Comparison of ENCODE assay signal across 8 mouse cellular contexts in genomic region chr13:107831221-107831681, GRCm38 (mm10).
DNase-seq lines count a peak whose midpoint lies in the region; ATAC-seq and TF ChIP-seq lines count a peak whose summit lies in the region.

No protein-coding gene starts in this region.

- no peak for TF ChIP-seq CTCF in liver, postnatal 0 days (IDR thresholded peaks at IDR 0.05; ENCODE audit: low read depth)

- peak; percentile 95 for DNase-seq in ES-CJ7 (ENCODE audit: low read depth, low spot score)
- DNase-seq in cerebellum, adult 18-20 months = peak; percentile 76 to 80
- peak; percentile 94 for DNase-seq in heart, postnatal 25 days (ENCODE audit: low spot score)
- peak; percentile 92 for DNase-seq in layer of hippocampus, adult 11-12 months (ENCODE audit: low spot score)
- DNase-seq in liver, postnatal 0 days = peak; percentile 93
- peak; percentile 87 for DNase-seq in telencephalon, adult 2 months (ENCODE audit: low read depth, low spot score)

- peak overlapping the region; percentile 33 for H3K4me3 ChIP-seq in forebrain, embryonic 16.5 days (replicated peaks; ENCODE audit: low read length)
- peak overlapping the region; percentile 25 for H3K4me3 ChIP-seq in liver, postnatal 0 days (ENCODE audit: low read depth, low read length)
- peak overlapping the region; percentile 9; the same call in 1 of the 2 replicates for H3K4me3 ChIP-seq in neural tube, embryonic 13.5 days

- WGBS in forebrain, embryonic 16.5 days = 1% methylated on average over 17 of the region's 17 CpGs
- 2% methylated on average over 17 of the region's 17 CpGs for WGBS in liver, postnatal 0 days (ENCODE audit: insufficient replicate concordance)
- 1% methylated on average over 17 of the region's 17 CpGs for WGBS in neural tube, embryonic 13.5 days

- no peaks in the 10 kb centered on the region for H3K27me3 ChIP-seq in forebrain, embryonic 16.5 days (replicated peaks; ENCODE audit: control insufficient read depth, insufficient read depth, low read length)
- no peaks in the 10 kb centered on the region for H3K27me3 ChIP-seq in liver, postnatal 0 days (ENCODE audit: insufficient read depth, low read length)
- no peaks in the 10 kb centered on the region for H3K27me3 ChIP-seq in neural tube, embryonic 13.5 days

- peak; percentile 99 for ATAC-seq in forebrain, embryonic 16.5 days
- peak; percentile 100 for ATAC-seq in liver, postnatal 0 days
- ATAC-seq in neural tube, embryonic 13.5 days (ENCODE audit: low read depth) = peak; percentile 99

- H3K4me2 ChIP-seq in forebrain, embryonic 16.5 days (ENCODE audit: low read length) = peak overlapping the region; percentile 61
- H3K4me2 ChIP-seq in liver, postnatal 0 days (ENCODE audit: low read depth, low read length) = peak overlapping the region; percentile 58
- H3K4me2 ChIP-seq in neural tube, embryonic 13.5 days = peak overlapping the region; percentile 49

- H3K4me1 ChIP-seq in forebrain, embryonic 16.5 days (replicated peaks; ENCODE audit: control insufficient read depth, insufficient read depth, low read length) = peaks cover 26% of the 10 kb centered on the region
- H3K4me1 ChIP-seq in liver, postnatal 0 days (ENCODE audit: insufficient read depth) = no peaks in the 10 kb centered on the region; the same call in none of the 2 replicates
- peaks cover 72% of the 10 kb centered on the region for H3K4me1 ChIP-seq in neural tube, embryonic 13.5 days (replicated peaks)

- no peak overlapping the region for H3K27ac ChIP-seq in forebrain, embryonic 16.5 days (ENCODE audit: low read length)
- H3K27ac ChIP-seq in liver, postnatal 0 days (ENCODE audit: low read depth) = peak overlapping the region; percentile 14; the same call in 1 of the 2 replicates
- H3K27ac ChIP-seq in neural tube, embryonic 13.5 days (replicated peaks) = no peak overlapping the region

- no peak overlapping the region for H3K9ac ChIP-seq in forebrain, embryonic 16.5 days (replicated peaks; ENCODE audit: low read depth, low read length)
- H3K9ac ChIP-seq in liver, postnatal 0 days (replicated peaks) = no peak overlapping the region
- no peak overlapping the region for H3K9ac ChIP-seq in neural tube, embryonic 13.5 days

- intact Hi-C loops in heart, postnatal 25 days (cut with DNase I) = loop anchor here (10.0 kb wide), 1 partner anchor 214 kb away; the partner anchor contains the start of gene Smim15

- no peaks in the 10 kb centered on the region for H3K36me3 ChIP-seq in forebrain, embryonic 16.5 days (ENCODE audit: control insufficient read depth, insufficient read depth)
- H3K36me3 ChIP-seq in liver, postnatal 0 days (replicated peaks; ENCODE audit: insufficient read depth, low read length) = no peaks in the 10 kb centered on the region
- no peaks in the 10 kb centered on the region for H3K36me3 ChIP-seq in neural tube, embryonic 13.5 days

- H3K9me3 ChIP-seq in forebrain, embryonic 16.5 days (ENCODE audit: control insufficient read depth, low read length) = no peaks in the 10 kb centered on the region
- H3K9me3 ChIP-seq in liver, postnatal 0 days (ENCODE audit: low read length) = no peaks in the 10 kb centered on the region
- no peaks in the 10 kb centered on the region for H3K9me3 ChIP-seq in neural tube, embryonic 13.5 days

- TF ChIP-seq EP300 in liver, postnatal 0 days (IDR thresholded peaks at IDR 0.05; ENCODE audit: low read depth) = peak; percentile 68
